Mouse (Mus musculus): ENCODE data around the gene Mon2. TPM values are rescaled to one million over a fixed set of nuclear protein-coding genes. Genes with fewer than 3 reads are reported as not detected.

Gene Mon2
- polyA plus RNA-seq, 1 experiment from 2014 or later = 15.1 TPM

- no peaks in the 10 kb centered on the region for H3K36me3 ChIP-seq (ENCODE audit: control insufficient read depth, insufficient read depth, low read length)
- no peak overlapping the region for H3K9ac ChIP-seq (ENCODE audit: low read depth, low read length)
- H3K27ac ChIP-seq (ENCODE audit: low read depth, low read length) = no peak overlapping the region
- no peaks in the 10 kb centered on the region for H3K9me3 ChIP-seq (ENCODE audit: control insufficient read depth, low read length)
- no peaks in the 10 kb centered on the region for H3K27me3 ChIP-seq (replicated peaks; ENCODE audit: control insufficient read depth, insufficient read depth, low read length)
- H3K4me3 ChIP-seq (ENCODE audit: low read length) = no peak overlapping the region
- ATAC-seq = no peak
- WGBS = 74% methylated on average over 1 of the region's 1 CpGs
- H3K4me2 ChIP-seq (ENCODE audit: low read length) = no peak overlapping the region
- H3K4me1 ChIP-seq (ENCODE audit: control insufficient read depth, insufficient read depth, low read depth, low read length) = no peaks in the 10 kb centered on the region
Measured at GRCm38 (mm10) chr10:123101303-123101702, 25.0 kb upstream of the Mon2 start.

- no peak overlapping the region for H3K4me3 ChIP-seq (ENCODE audit: low read length)
- H3K4me2 ChIP-seq (ENCODE audit: low read length) = no peak overlapping the region
- WGBS = 88% methylated on average over 2 of the region's 2 CpGs
- H3K9me3 ChIP-seq (ENCODE audit: control insufficient read depth, low read length) = no peaks in the 10 kb centered on the region
- H3K27ac ChIP-seq (ENCODE audit: low read depth, low read length) = no peak overlapping the region
- no peak overlapping the region for H3K9ac ChIP-seq (ENCODE audit: low read depth, low read length)
- no peaks in the 10 kb centered on the region for H3K36me3 ChIP-seq (ENCODE audit: control insufficient read depth, insufficient read depth, low read length)
- H3K4me1 ChIP-seq (ENCODE audit: control insufficient read depth, insufficient read depth, low read depth, low read length) = no peaks in the 10 kb centered on the region
- no peaks in the 10 kb centered on the region for H3K27me3 ChIP-seq (replicated peaks; ENCODE audit: control insufficient read depth, insufficient read depth, low read length)
- ATAC-seq = no peak
Measured at GRCm38 (mm10) chr10:123100584-123100983, 24.3 kb upstream of the Mon2 start.

GRCm38 (mm10) chr10:123094504-123094903, 18.2 kb upstream of the Mon2 start:
- no peak for ATAC-seq
- WGBS = 81% methylated on average over 7 of the region's 7 CpGs
- Histone ChIP-seq H3K27ac (ENCODE audit: low read depth, low read length) (no peak overlapping the region), H3K4me1 (ENCODE audit: control insufficient read depth, insufficient read depth, low read depth, low read length) (no peaks in the 10 kb centered on the region), H3K4me3 (ENCODE audit: low read length) (no peak overlapping the region), H3K9me3 (ENCODE audit: control insufficient read depth, low read length) (no peaks in the 10 kb centered on the region), H3K36me3 (ENCODE audit: control insufficient read depth, insufficient read depth, low read length) (no peaks in the 10 kb centered on the region), H3K4me2 (ENCODE audit: low read length) (no peak overlapping the region), H3K9ac (ENCODE audit: low read depth, low read length) (no peak overlapping the region), H3K27me3 (replicated peaks; ENCODE audit: control insufficient read depth, insufficient read depth, low read length) (no peaks in the 10 kb centered on the region)

- no peak overlapping the region for H3K9ac ChIP-seq (ENCODE audit: low read depth, low read length)
- no peak for ATAC-seq
- no peaks in the 10 kb centered on the region for H3K9me3 ChIP-seq (ENCODE audit: control insufficient read depth, low read length)
- H3K4me3 ChIP-seq (ENCODE audit: low read length) = no peak overlapping the region
- no peaks in the 10 kb centered on the region for H3K27me3 ChIP-seq (replicated peaks; ENCODE audit: control insufficient read depth, insufficient read depth, low read length)
- H3K36me3 ChIP-seq (ENCODE audit: control insufficient read depth, insufficient read depth, low read length) = no peaks in the 10 kb centered on the region
- no peak overlapping the region for H3K27ac ChIP-seq (ENCODE audit: low read depth, low read length)
- H3K4me2 ChIP-seq (ENCODE audit: low read length) = no peak overlapping the region
- WGBS = 76% methylated on average over 3 of the region's 3 CpGs
- no peaks in the 10 kb centered on the region for H3K4me1 ChIP-seq (ENCODE audit: control insufficient read depth, insufficient read depth, low read depth, low read length)
Measured at GRCm38 (mm10) chr10:123092577-123092976, 16.3 kb upstream of the Mon2 start.

GRCm38 (mm10) chr10:123091737-123092136, 15.4 kb upstream of the Mon2 start:
- Histone ChIP-seq H3K4me1 (ENCODE audit: control insufficient read depth, insufficient read depth, low read depth, low read length) (no peaks in the 10 kb centered on the region), H3K4me3 (ENCODE audit: low read length) (no peak overlapping the region), H3K9ac (ENCODE audit: low read depth, low read length) (no peak overlapping the region), H3K27me3 (replicated peaks; ENCODE audit: control insufficient read depth, insufficient read depth, low read length) (no peaks in the 10 kb centered on the region), H3K9me3 (ENCODE audit: control insufficient read depth, low read length) (no peaks in the 10 kb centered on the region), H3K4me2 (ENCODE audit: low read length) (no peak overlapping the region), H3K27ac (ENCODE audit: low read depth, low read length) (no peak overlapping the region), H3K36me3 (ENCODE audit: control insufficient read depth, insufficient read depth, low read length) (no peaks in the 10 kb centered on the region)
- WGBS = 33% methylated on average over 5 of the region's 5 CpGs
- peak; percentile 73 for ATAC-seq

- no peak overlapping the region for H3K27ac ChIP-seq (ENCODE audit: low read depth, low read length)
- 85% methylated on average over 12 of the region's 12 CpGs for WGBS
- no peaks in the 10 kb centered on the region for H3K36me3 ChIP-seq (ENCODE audit: control insufficient read depth, insufficient read depth, low read length)
- no peak for ATAC-seq
- no peaks in the 10 kb centered on the region for H3K4me1 ChIP-seq (ENCODE audit: control insufficient read depth, insufficient read depth, low read depth, low read length)
- no peak overlapping the region for H3K4me3 ChIP-seq (ENCODE audit: low read length)
- no peaks in the 10 kb centered on the region for H3K9me3 ChIP-seq (ENCODE audit: control insufficient read depth, low read length)
- H3K9ac ChIP-seq (ENCODE audit: low read depth, low read length) = no peak overlapping the region
- no peaks in the 10 kb centered on the region for H3K27me3 ChIP-seq (replicated peaks; ENCODE audit: control insufficient read depth, insufficient read depth, low read length)
- no peak overlapping the region for H3K4me2 ChIP-seq (ENCODE audit: low read length)
Measured at GRCm38 (mm10) chr10:123089425-123089930, 13.2 kb upstream of the Mon2 start.

GRCm38 (mm10) chr10:123086847-123087246, 10.5 kb upstream of the Mon2 start:
- Histone ChIP-seq H3K9me3 (ENCODE audit: control insufficient read depth, low read length) (no peaks in the 10 kb centered on the region), H3K27ac (ENCODE audit: low read depth, low read length) (no peak overlapping the region), H3K4me2 (ENCODE audit: low read length) (no peak overlapping the region), H3K9ac (ENCODE audit: low read depth, low read length) (no peak overlapping the region), H3K4me1 (ENCODE audit: control insufficient read depth, insufficient read depth, low read depth, low read length) (no peaks in the 10 kb centered on the region), H3K27me3 (replicated peaks; ENCODE audit: control insufficient read depth, insufficient read depth, low read length) (no peaks in the 10 kb centered on the region), H3K36me3 (ENCODE audit: control insufficient read depth, insufficient read depth, low read length) (no peaks in the 10 kb centered on the region), H3K4me3 (ENCODE audit: low read length) (no peak overlapping the region)
- 75% methylated on average over 2 of the region's 2 CpGs for WGBS
- no peak for ATAC-seq

- Histone ChIP-seq H3K9me3 (ENCODE audit: control insufficient read depth, low read length) (no peaks in the 10 kb centered on the region), H3K4me3 (ENCODE audit: low read length) (no peak overlapping the region), H3K36me3 (ENCODE audit: control insufficient read depth, insufficient read depth, low read length) (no peaks in the 10 kb centered on the region), H3K4me2 (ENCODE audit: low read length) (no peak overlapping the region), H3K4me1 (ENCODE audit: control insufficient read depth, insufficient read depth, low read depth, low read length) (no peaks in the 10 kb centered on the region), H3K9ac (ENCODE audit: low read depth, low read length) (no peak overlapping the region), H3K27me3 (replicated peaks; ENCODE audit: control insufficient read depth, insufficient read depth, low read length) (no peaks in the 10 kb centered on the region), H3K27ac (ENCODE audit: low read depth, low read length) (no peak overlapping the region)
- ATAC-seq = peak; percentile 42; the same call in 1 of the 2 replicates
- 68% methylated on average over 10 of the region's 10 CpGs for WGBS
Measured at GRCm38 (mm10) chr10:123084900-123085641, 8.8 kb upstream of the Mon2 start.

- Histone ChIP-seq H3K27me3 (replicated peaks; ENCODE audit: control insufficient read depth, insufficient read depth, low read length) (no peaks in the 10 kb centered on the region), H3K4me1 (ENCODE audit: control insufficient read depth, insufficient read depth, low read depth, low read length) (no peaks in the 10 kb centered on the region), H3K9me3 (ENCODE audit: control insufficient read depth, low read length) (no peaks in the 10 kb centered on the region), H3K27ac (ENCODE audit: low read depth, low read length) (no peak overlapping the region), H3K9ac (ENCODE audit: low read depth, low read length) (no peak overlapping the region), H3K4me2 (ENCODE audit: low read length) (no peak overlapping the region), H3K4me3 (ENCODE audit: low read length) (no peak overlapping the region), H3K36me3 (ENCODE audit: control insufficient read depth, insufficient read depth, low read length) (no peaks in the 10 kb centered on the region)
- 47% methylated on average over 9 of the region's 9 CpGs for WGBS
- no peak for ATAC-seq
Measured at GRCm38 (mm10) chr10:123084307-123084706, 8.0 kb upstream of the Mon2 start.

Data from hindbrain, embryonic 16.5 days (tissue).